Mouse (Mus musculus): ENCODE measurements around the gene Ftcd. TPM values are rescaled to one million over a fixed set of nuclear protein-coding genes. Genes with fewer than 3 reads are reported as not detected.
A peak's percentile ranks its signal among the peaks of the same experiment; 100 is the strongest.

Ftcd gene
- polyA plus RNA-seq, 1 experiment, result not detected

GRCm38 (mm10) chr10:76612473-76612872, 37.0 kb downstream of the Ftcd start:
- DNase-seq (ENCODE audit: low spot score), result no peak

GRCm38 (mm10) chr10:76622411-76622810, 47.0 kb downstream of the Ftcd start:
- no peak for DNase-seq (ENCODE audit: low spot score)

- peak; percentile 89 for DNase-seq (ENCODE audit: low spot score)
Observed at GRCm38 (mm10) chr10:76622928-76623680, 47.7 kb downstream of the Ftcd start, which contains the start of gene Col6a2. Gene Col6a2, minus strand, starts transcription at chr10:76623630.

- DNase-seq (ENCODE audit: low spot score), result no peak
Observed at GRCm38 (mm10) chr10:76623734-76624133, 48.3 kb downstream of the Ftcd start.

- DNase-seq (ENCODE audit: low spot score), result no peak
Observed at GRCm38 (mm10) chr10:76624903-76625302, 49.5 kb downstream of the Ftcd start.

- DNase-seq (ENCODE audit: low spot score), result no peak
Observed at GRCm38 (mm10) chr10:76627714-76628113, 52.3 kb downstream of the Ftcd start.

- no peak for DNase-seq (ENCODE audit: low spot score)
Observed at GRCm38 (mm10) chr10:76630657-76631056, 55.2 kb downstream of the Ftcd start.

- DNase-seq (ENCODE audit: low spot score), result no peak
Observed at GRCm38 (mm10) chr10:76632630-76633029, 57.2 kb downstream of the Ftcd start.

GRCm38 (mm10) chr10:76634094-76634571, 58.7 kb downstream of the Ftcd start:
- no peak for DNase-seq (ENCODE audit: low spot score)

GRCm38 (mm10) chr10:76634584-76634983, 59.1 kb downstream of the Ftcd start:
- DNase-seq (ENCODE audit: low spot score), result no peak

GRCm38 (mm10) chr10:76636026-76636425, 60.6 kb downstream of the Ftcd start:
- DNase-seq (ENCODE audit: low spot score), result no peak

- no peak for DNase-seq (ENCODE audit: low spot score)
Observed at GRCm38 (mm10) chr10:76636601-76637000, 61.2 kb downstream of the Ftcd start.

Other genes with a start within 250 kb of the Ftcd start
- gene Dip2a, start 230.4 kb upstream of the Ftcd start, polyA plus RNA-seq (2012; rRNA removed), result 12.8 and 15.0 TPM in 2 replicates
- gene AC141477.1, start 135.2 kb upstream of the Ftcd start, polyA plus RNA-seq (2012; rRNA removed), result not detected in 2 replicates
- gene Pcnt, start 132.9 kb upstream of the Ftcd start, polyA plus RNA-seq (2012; rRNA removed), result 20.5 and 24.7 TPM in 2 replicates
- gene 2610028H24Rik, start 126.6 kb upstream of the Ftcd start, polyA plus RNA-seq (2012; rRNA removed), result not detected in 2 replicates
- 32.0 and 32.8 TPM in 2 replicates for gene Mcm3ap, start 106.7 kb upstream of the Ftcd start, polyA plus RNA-seq (2012; rRNA removed)
- gene Ybey, start 106.5 kb upstream of the Ftcd start, polyA plus RNA-seq (2012; rRNA removed), result 2.4 TPM in 2 replicates
- 20.1 and 33.8 TPM in 2 replicates for gene Lss, start 44.1 kb upstream of the Ftcd start, polyA plus RNA-seq (2012; rRNA removed)
- 0.10 and 0.15 TPM in 2 replicates for gene Spatc1l, start 13.4 kb upstream of the Ftcd start, polyA plus RNA-seq (2012; rRNA removed)
- 239 and 336 TPM in 2 replicates for gene Col6a2, start 48.0 kb downstream of the Ftcd start, polyA plus RNA-seq (2012; rRNA removed)
- gene Col6a1, start 150.5 kb downstream of the Ftcd start, polyA plus RNA-seq (2012; rRNA removed), result 412 and 521 TPM in 2 replicates

Data from urinary bladder, adult 2 months (tissue).